Mouse (Mus musculus): Measurements from ENCODE around the gene Kcne1. TPM values are rescaled to one million over a fixed set of nuclear protein-coding genes. Genes with fewer than 3 reads are reported as not detected.

Kcne1 gene
- total and polyA plus RNA-seq, 3 experiments = not detected

DNA sequence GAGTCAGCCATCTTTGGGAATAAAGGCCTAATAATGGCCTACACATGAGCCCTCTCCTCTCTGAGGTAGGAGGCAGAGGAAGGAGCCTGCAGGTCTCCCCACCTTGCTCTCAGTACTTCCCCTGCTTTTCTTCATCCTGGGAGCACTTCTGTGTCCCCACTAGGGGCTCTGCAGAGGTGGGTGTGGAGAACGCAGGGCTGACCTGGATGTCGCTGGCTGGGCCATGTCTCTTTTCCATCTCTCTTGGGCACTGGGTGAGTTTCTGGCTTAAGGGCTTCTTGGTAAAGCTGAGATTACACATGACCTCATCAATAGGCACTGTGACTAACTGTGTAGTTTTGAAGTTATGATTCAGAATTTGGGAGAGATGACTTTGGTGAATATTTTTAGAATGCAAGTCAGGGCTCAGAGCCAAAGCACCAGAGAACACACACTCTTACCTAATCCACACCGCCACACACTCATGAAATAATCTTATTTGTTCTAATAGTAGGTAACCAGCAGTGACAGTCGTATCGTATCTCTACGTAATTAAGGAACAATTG is 39.4 kb upstream of the Kcne1 start:
- Histone ChIP-seq H3K9ac (ENCODE audit: control insufficient read depth, low read depth, low read length, poor library complexity, severe bottlenecking) (no peak overlapping the region), H3K4me3 (ENCODE audit: control insufficient read depth in 1 of 2, insufficient read depth in 1 of 2, low read depth in 2 of 2, low read length in 2 of 2) (no peak overlapping the region), H3K79me2 (ENCODE audit: control insufficient read depth, insufficient read depth, low read length, poor library complexity) (no peaks in the 10 kb centered on the region), H3K9me3 (replicated peaks; ENCODE audit: insufficient read depth, low read length) (no peaks in the 10 kb centered on the region), H3K27ac (ENCODE audit: control insufficient read depth, low read depth, low read length) (no peak overlapping the region), H3K4me1 (ENCODE audit: control insufficient read depth in 1 of 2, insufficient read depth in 2 of 2, low read length in 2 of 2) (no peaks in the 10 kb centered on the region), H3K27me3 (ENCODE audit: control insufficient read depth in 1 of 2, insufficient read depth in 2 of 2, low read length in 2 of 2) (no peaks in the 10 kb centered on the region), H3K36me3 (ENCODE audit: control insufficient read depth in 1 of 2, insufficient read depth in 2 of 2, low read length in 2 of 2) (no peaks in the 10 kb centered on the region)
- TF ChIP-seq GABPA (IDR thresholded peaks at IDR 0.05; ENCODE audit: low read depth, low read length) (no peak), KAT2A (conservative IDR thresholded peaks at IDR 0.05; ENCODE audit: low read depth, low read length) (no peak), GATA1 (IDR thresholded peaks at IDR 0.05; ENCODE audit: low read depth, low read length) (no peak), RAD21 (IDR thresholded peaks at IDR 0.05; ENCODE audit: low read depth, low read length) (no peak), USF2 (IDR thresholded peaks at IDR 0.05; ENCODE audit: borderline replicate concordance in 1 of 2, insufficient read depth in 1 of 2, low read depth in 1 of 2, low read length in 2 of 2) (no peak), CTCF (IDR thresholded peaks at IDR 0.05 in 2 of 3, conservative IDR thresholded peaks at IDR 0.05 in 1 of 3; ENCODE audit: control insufficient read depth in 1 of 3, insufficient read depth in 1 of 3, low read depth in 2 of 3, low read length in 3 of 3, poor library complexity in 1 of 3, severe bottlenecking in 1 of 3) (no peak), MAZ (IDR thresholded peaks at IDR 0.05; ENCODE audit: low read depth, low read length) (no peak), MAX (IDR thresholded peaks at IDR 0.05; ENCODE audit: low read length) (no peak), MXI1 (IDR thresholded peaks at IDR 0.05; ENCODE audit: low read depth, low read length) (no peak), POLR2A (IDR thresholded peaks at IDR 0.05; ENCODE audit: control insufficient read depth in 1 of 2, insufficient read depth in 1 of 2, low read depth in 1 of 2, low read length in 2 of 2, poor library complexity in 1 of 2) (no peak)
- no peak for DNase-seq (ENCODE audit: low read depth, low spot score)

DNA sequence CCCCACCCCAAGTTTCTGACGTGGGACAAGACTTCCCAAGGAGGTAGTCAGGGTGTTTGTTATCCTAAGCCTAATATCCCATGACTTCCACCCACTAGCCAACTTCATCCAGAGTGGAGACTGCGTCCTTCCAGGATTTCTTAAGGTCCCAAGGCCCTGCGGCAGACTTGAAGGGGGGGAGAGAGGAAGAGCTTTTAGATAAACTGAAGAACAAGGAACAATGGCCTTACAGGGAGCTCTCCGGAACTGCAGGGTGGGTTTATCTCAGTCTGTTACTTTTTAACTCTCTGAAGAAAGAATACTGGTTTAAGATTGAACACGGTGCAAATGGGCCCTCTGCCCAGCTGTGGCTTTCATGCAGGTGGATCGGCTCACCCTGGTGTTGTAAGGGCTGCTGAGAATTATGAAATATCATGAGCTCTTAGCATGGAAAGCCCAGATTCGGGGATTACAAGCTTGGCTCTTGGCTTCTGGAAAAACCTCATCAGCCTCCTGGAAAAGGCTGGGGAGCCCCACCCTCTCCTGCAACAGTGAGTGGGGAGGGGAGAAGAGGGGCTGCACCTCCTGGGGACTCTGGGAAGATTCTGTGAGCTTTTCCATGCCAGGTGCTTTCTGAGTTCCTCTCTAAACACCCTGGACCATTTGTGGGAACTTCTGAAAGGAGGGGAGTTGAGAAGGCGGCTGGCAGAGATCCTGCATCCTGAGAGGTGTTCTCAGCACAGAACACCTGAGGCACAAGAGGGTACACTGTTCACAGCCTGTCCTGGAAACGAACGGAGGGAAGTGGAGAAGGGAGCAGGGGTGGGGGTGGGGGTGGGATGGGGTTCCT is 38.7 kb upstream of the Kcne1 start:
- H3K79me2 ChIP-seq (ENCODE audit: control insufficient read depth, insufficient read depth, low read length, poor library complexity) = no peaks in the 10 kb centered on the region
- H3K27me3 ChIP-seq (ENCODE audit: control insufficient read depth in 1 of 2, insufficient read depth in 2 of 2, low read length in 2 of 2) = no peaks in the 10 kb centered on the region
- H3K4me1 ChIP-seq (ENCODE audit: control insufficient read depth in 1 of 2, insufficient read depth in 2 of 2, low read length in 2 of 2) = no peaks in the 10 kb centered on the region
- DNase-seq (ENCODE audit: low read depth, low spot score) = no peak
- TF ChIP-seq TAL1 (IDR thresholded peaks at IDR 0.05; ENCODE audit: low read length) (no peak), RCOR1 (IDR thresholded peaks at IDR 0.05; ENCODE audit: low read depth, low read length) (no peak), TBP (IDR thresholded peaks at IDR 0.05; ENCODE audit: low read depth, low read length) (no peak), USF1 (IDR thresholded peaks at IDR 0.05; ENCODE audit: low read depth, low read length) (no peak), NRF1 (IDR thresholded peaks at IDR 0.05; ENCODE audit: insufficient read depth, low read depth, low read length, poor library complexity, severe bottlenecking) (no peak), MXI1 (IDR thresholded peaks at IDR 0.05; ENCODE audit: low read depth, low read length) (no peak), JUND (IDR thresholded peaks at IDR 0.05; ENCODE audit: low read depth, low read length) (no peak), EP300 (IDR thresholded peaks at IDR 0.05; ENCODE audit: low read depth in 1 of 2, low read length in 2 of 2) (no peak), TCF12 (IDR thresholded peaks at IDR 0.05; ENCODE audit: low read depth, low read length) (no peak), BHLHE40 (IDR thresholded peaks at IDR 0.05; ENCODE audit: borderline replicate concordance, low read depth, low read length) (no peak), NELFE (IDR thresholded peaks at IDR 0.05; ENCODE audit: low read depth, low read length) (no peak), KAT2A (conservative IDR thresholded peaks at IDR 0.05; ENCODE audit: low read depth, low read length) (no peak)
- no peak overlapping the region for H3K9ac ChIP-seq (ENCODE audit: control insufficient read depth, low read depth, low read length, poor library complexity, severe bottlenecking)
- H3K9me3 ChIP-seq (replicated peaks; ENCODE audit: insufficient read depth, low read length) = no peaks in the 10 kb centered on the region
- H3K36me3 ChIP-seq (ENCODE audit: control insufficient read depth in 1 of 2, insufficient read depth in 2 of 2, low read length in 2 of 2) = no peaks in the 10 kb centered on the region
- no peak overlapping the region for H3K4me3 ChIP-seq (ENCODE audit: control insufficient read depth in 1 of 2, insufficient read depth in 1 of 2, low read depth in 2 of 2, low read length in 2 of 2)
- H3K27ac ChIP-seq (ENCODE audit: control insufficient read depth, low read depth, low read length) = no peak overlapping the region
